Mouse (Mus musculus): ENCODE results near the gene Blvrb. TPM values are rescaled to one million over a fixed set of nuclear protein-coding genes. Genes with fewer than 3 reads are reported as not detected.
A peak's percentile ranks its signal among the peaks of the same experiment; 100 is the strongest.

Blvrb gene
- polyA plus RNA-seq, 1 experiment from 2014 or later = 73.5 TPM

- no peaks in the 10 kb centered on the region for H3K9me3 ChIP-seq (replicated peaks)
- 96% methylated on average over 2 of the region's 2 CpGs for WGBS
- peaks cover 20% of the 10 kb centered on the region for H3K4me1 ChIP-seq
- H3K27me3 ChIP-seq = peaks cover 4% of the 10 kb centered on the region
- no peak for ATAC-seq (ENCODE audit: insufficient number of reproducible peaks, low FRiP score, low TSS enrichment, low read depth)
- no peaks in the 10 kb centered on the region for H3K36me3 ChIP-seq
- no peak overlapping the region for H3K27ac ChIP-seq (replicated peaks)
- no peak overlapping the region for H3K4me3 ChIP-seq (replicated peaks)
- no peak overlapping the region for H3K4me2 ChIP-seq (replicated peaks)
- H3K9ac ChIP-seq = no peak overlapping the region
These were observed 3.6 kb downstream of the Blvrb start for GRCm38 (mm10) chr7:27451359-27451758.

GRCm38 (mm10) chr7:27452206-27452770 is 4.5 kb downstream of the Blvrb start:
- H3K27me3 ChIP-seq = no peaks in the 10 kb centered on the region
- H3K9ac ChIP-seq = no peak overlapping the region
- H3K4me3 ChIP-seq (replicated peaks) = no peak overlapping the region
- H3K4me2 ChIP-seq (replicated peaks) = no peak overlapping the region
- peaks cover 14% of the 10 kb centered on the region for H3K4me1 ChIP-seq
- WGBS = 52% methylated on average over 13 of the region's 13 CpGs
- no peaks in the 10 kb centered on the region for H3K36me3 ChIP-seq
- H3K27ac ChIP-seq (replicated peaks) = no peak overlapping the region
- ATAC-seq (ENCODE audit: insufficient number of reproducible peaks, low FRiP score, low TSS enrichment, low read depth) = no peak
- H3K9me3 ChIP-seq (replicated peaks) = no peaks in the 10 kb centered on the region

GRCm38 (mm10) chr7:27454461-27455121 is 6.8 kb downstream of the Blvrb start:
- H3K9me3 ChIP-seq (replicated peaks) = no peaks in the 10 kb centered on the region
- ATAC-seq (ENCODE audit: insufficient number of reproducible peaks, low FRiP score, low TSS enrichment, low read depth) = no peak
- H3K4me1 ChIP-seq = no peaks in the 10 kb centered on the region
- no peaks in the 10 kb centered on the region for H3K36me3 ChIP-seq
- H3K27ac ChIP-seq (replicated peaks) = no peak overlapping the region
- WGBS = 66% methylated on average over 10 of the region's 10 CpGs
- H3K4me3 ChIP-seq (replicated peaks) = no peak overlapping the region
- no peak overlapping the region for H3K4me2 ChIP-seq (replicated peaks)
- no peaks in the 10 kb centered on the region for H3K27me3 ChIP-seq
- H3K9ac ChIP-seq = no peak overlapping the region

GRCm38 (mm10) chr7:27455273-27455672 is 7.5 kb downstream of the Blvrb start:
- WGBS = 89% methylated on average over 3 of the region's 3 CpGs
- Histone ChIP-seq H3K4me1 (no peaks in the 10 kb centered on the region), H3K27ac (replicated peaks) (no peak overlapping the region), H3K9me3 (replicated peaks) (no peaks in the 10 kb centered on the region), H3K36me3 (no peaks in the 10 kb centered on the region), H3K4me3 (replicated peaks) (no peak overlapping the region), H3K9ac (no peak overlapping the region), H3K27me3 (no peaks in the 10 kb centered on the region), H3K4me2 (replicated peaks) (no peak overlapping the region)
- no peak for ATAC-seq (ENCODE audit: insufficient number of reproducible peaks, low FRiP score, low TSS enrichment, low read depth)

- ATAC-seq (ENCODE audit: insufficient number of reproducible peaks, low FRiP score, low TSS enrichment, low read depth) = no peak
- H3K27ac ChIP-seq (replicated peaks) = no peak overlapping the region
- H3K4me1 ChIP-seq = no peaks in the 10 kb centered on the region
- 84% methylated on average over 4 of the region's 4 CpGs for WGBS
- H3K9ac ChIP-seq = no peak overlapping the region
- no peaks in the 10 kb centered on the region for H3K9me3 ChIP-seq (replicated peaks)
- H3K27me3 ChIP-seq = no peaks in the 10 kb centered on the region
- no peak overlapping the region for H3K4me2 ChIP-seq (replicated peaks)
- H3K36me3 ChIP-seq = no peaks in the 10 kb centered on the region
- no peak overlapping the region for H3K4me3 ChIP-seq (replicated peaks)
These were observed 10.8 kb downstream of the Blvrb start for GRCm38 (mm10) chr7:27458614-27459013.

GRCm38 (mm10) chr7:27459640-27460039 is 11.9 kb downstream of the Blvrb start:
- ATAC-seq (ENCODE audit: insufficient number of reproducible peaks, low FRiP score, low TSS enrichment, low read depth) = no peak
- no peaks in the 10 kb centered on the region for H3K9me3 ChIP-seq (replicated peaks)
- no peaks in the 10 kb centered on the region for H3K4me1 ChIP-seq
- H3K9ac ChIP-seq = no peak overlapping the region
- H3K27ac ChIP-seq (replicated peaks) = no peak overlapping the region
- no peaks in the 10 kb centered on the region for H3K27me3 ChIP-seq
- H3K4me2 ChIP-seq (replicated peaks) = no peak overlapping the region
- WGBS = 94% methylated on average over 5 of the region's 5 CpGs
- H3K36me3 ChIP-seq = no peaks in the 10 kb centered on the region
- H3K4me3 ChIP-seq (replicated peaks) = no peak overlapping the region

GRCm38 (mm10) chr7:27460477-27460876 is 12.7 kb downstream of the Blvrb start:
- no peak for ATAC-seq (ENCODE audit: insufficient number of reproducible peaks, low FRiP score, low TSS enrichment, low read depth)
- H3K9ac ChIP-seq = no peak overlapping the region
- no peak overlapping the region for H3K4me2 ChIP-seq (replicated peaks)
- no peak overlapping the region for H3K27ac ChIP-seq (replicated peaks)
- no peaks in the 10 kb centered on the region for H3K36me3 ChIP-seq
- H3K4me1 ChIP-seq = no peaks in the 10 kb centered on the region
- H3K4me3 ChIP-seq (replicated peaks) = no peak overlapping the region
- H3K27me3 ChIP-seq = no peaks in the 10 kb centered on the region
- H3K9me3 ChIP-seq (replicated peaks) = no peaks in the 10 kb centered on the region
- 72% methylated on average over 6 of the region's 6 CpGs for WGBS

- no peaks in the 10 kb centered on the region for H3K27me3 ChIP-seq
- no peak overlapping the region for H3K9ac ChIP-seq
- peaks cover 4% of the 10 kb centered on the region; the same call in 1 of the 2 replicates for H3K4me1 ChIP-seq
- no peak overlapping the region for H3K4me3 ChIP-seq (replicated peaks)
- 32% methylated on average over 4 of the region's 4 CpGs for WGBS
- no peak overlapping the region for H3K4me2 ChIP-seq (replicated peaks)
- H3K9me3 ChIP-seq (replicated peaks) = no peaks in the 10 kb centered on the region
- no peaks in the 10 kb centered on the region for H3K36me3 ChIP-seq
- H3K27ac ChIP-seq (replicated peaks) = no peak overlapping the region
- no peak for ATAC-seq (ENCODE audit: insufficient number of reproducible peaks, low FRiP score, low TSS enrichment, low read depth)
These were observed 19.9 kb downstream of the Blvrb start for GRCm38 (mm10) chr7:27467648-27468047.

GRCm38 (mm10) chr7:27471390-27472120 is 23.8 kb downstream of the Blvrb start:
- H3K4me2 ChIP-seq (replicated peaks) = no peak overlapping the region
- no peaks in the 10 kb centered on the region for H3K9me3 ChIP-seq (replicated peaks)
- no peaks in the 10 kb centered on the region for H3K27me3 ChIP-seq
- no peak for ATAC-seq (ENCODE audit: insufficient number of reproducible peaks, low FRiP score, low TSS enrichment, low read depth)
- H3K4me1 ChIP-seq = peaks cover 19% of the 10 kb centered on the region
- H3K36me3 ChIP-seq = peaks cover 7% of the 10 kb centered on the region
- no peak overlapping the region for H3K27ac ChIP-seq (replicated peaks)
- WGBS = 89% methylated on average over 11 of the region's 11 CpGs
- no peak overlapping the region for H3K9ac ChIP-seq
- no peak overlapping the region for H3K4me3 ChIP-seq (replicated peaks)

- H3K27ac ChIP-seq (replicated peaks) = peak overlapping the region; percentile 96
- H3K4me3 ChIP-seq (replicated peaks) = peak overlapping the region; percentile 63
- peak overlapping the region; percentile 53 for H3K4me2 ChIP-seq (replicated peaks)
- H3K4me1 ChIP-seq = peaks cover 22% of the 10 kb centered on the region
- ATAC-seq (ENCODE audit: insufficient number of reproducible peaks, low FRiP score, low TSS enrichment, low read depth) = no peak
- H3K27me3 ChIP-seq = no peaks in the 10 kb centered on the region
- H3K36me3 ChIP-seq = peaks cover 12% of the 10 kb centered on the region
- H3K9me3 ChIP-seq (replicated peaks) = no peaks in the 10 kb centered on the region
- WGBS = 27% methylated on average over 7 of the region's 7 CpGs
- H3K9ac ChIP-seq = no peak overlapping the region; the same call in 1 of the 2 replicates
These were observed 24.8 kb downstream of the Blvrb start for GRCm38 (mm10) chr7:27472596-27472995.

GRCm38 (mm10) chr7:27473156-27473834 is 25.5 kb downstream of the Blvrb start, which contains the start of gene Sertad3:
Sertad3 (plus strand) TSS chr7:27473768.
- Histone ChIP-seq H3K4me2 (replicated peaks) (peak within 1 kb of the TSS; percentile 53), H3K27me3 (no peaks in the 10 kb centered on the region), H3K9ac (peak within 1 kb of the TSS; percentile 50), H3K4me3 (replicated peaks) (peak within 1 kb of the TSS; percentile 63), H3K4me1 (peaks cover 23% of the 10 kb centered on the region), H3K36me3 (peaks cover 17% of the 10 kb centered on the region), H3K9me3 (replicated peaks) (no peaks in the 10 kb centered on the region), H3K27ac (replicated peaks) (peak within 1 kb of the TSS; percentile 96)
- ATAC-seq (ENCODE audit: insufficient number of reproducible peaks, low FRiP score, low TSS enrichment, low read depth) = peak; percentile 92
- WGBS = under 1% methylated on average over 36 of the region's 36 CpGs
